Mouse (Mus musculus): ENCODE measurements around the gene Dusp5. TPM values are rescaled to one million over a fixed set of nuclear protein-coding genes. Genes with fewer than 3 reads are reported as not detected.
"Not testable (repeated sequence)": the region's sequence is repeated elsewhere in the genome, so short reads cannot be mapped to it uniquely, and the experiment has no call there.

Dusp5 gene
- polyA plus RNA-seq, 1 experiment from 2014 or later, result 6.4 TPM

GRCm38 (mm10) chr19:53574131-53574530 lies 45.2 kb downstream of the Dusp5 start:
- H3K36me3 ChIP-seq, result no peaks in the 10 kb centered on the region
- peak; percentile 21 for DNase-seq (ENCODE audit: low spot score)
- WGBS, result 61% methylated on average over 8 of the region's 8 CpGs
- no peaks in the 10 kb centered on the region for H3K27me3 ChIP-seq (ENCODE audit: low read depth, poor library complexity, severe bottlenecking)
- no peaks in the 10 kb centered on the region for H3K9me3 ChIP-seq (replicated peaks)
- no peaks in the 10 kb centered on the region for H3K4me1 ChIP-seq
- H3K4me3 ChIP-seq, result no peak overlapping the region
- H3K27ac ChIP-seq, result no peak overlapping the region

- 88% methylated on average over 7 of the region's 7 CpGs for WGBS
- H3K4me3 ChIP-seq, result no peak overlapping the region
- H3K27ac ChIP-seq, result no peak overlapping the region
- no peaks in the 10 kb centered on the region for H3K4me1 ChIP-seq
- H3K9me3 ChIP-seq (replicated peaks), result no peaks in the 10 kb centered on the region
- peak; percentile 2 for DNase-seq (ENCODE audit: low spot score)
- H3K36me3 ChIP-seq, result no peaks in the 10 kb centered on the region
- no peaks in the 10 kb centered on the region for H3K27me3 ChIP-seq (ENCODE audit: low read depth, poor library complexity, severe bottlenecking)
Observed at GRCm38 (mm10) chr19:53574546-53574945, 45.6 kb downstream of the Dusp5 start.

GRCm38 (mm10) chr19:53575296-53576010 lies 46.5 kb downstream of the Dusp5 start:
- no peaks in the 10 kb centered on the region for H3K27me3 ChIP-seq (ENCODE audit: low read depth, poor library complexity, severe bottlenecking)
- no peaks in the 10 kb centered on the region for H3K36me3 ChIP-seq
- 84% methylated on average over 4 of the region's 4 CpGs for WGBS
- H3K4me3 ChIP-seq, result no peak overlapping the region
- no peaks in the 10 kb centered on the region for H3K4me1 ChIP-seq
- no peak overlapping the region for H3K27ac ChIP-seq
- H3K9me3 ChIP-seq (replicated peaks), result no peaks in the 10 kb centered on the region
- peak; percentile 17 for DNase-seq (ENCODE audit: low spot score)

GRCm38 (mm10) chr19:53576061-53576460 lies 47.2 kb downstream of the Dusp5 start:
- DNase-seq (ENCODE audit: low spot score), result peak; percentile 7
- Histone ChIP-seq H3K27me3 (ENCODE audit: low read depth, poor library complexity, severe bottlenecking) (no peaks in the 10 kb centered on the region), H3K9me3 (replicated peaks) (no peaks in the 10 kb centered on the region), H3K27ac (no peak overlapping the region), H3K4me1 (no peaks in the 10 kb centered on the region), H3K36me3 (no peaks in the 10 kb centered on the region), H3K4me3 (no peak overlapping the region)
- 84% methylated on average over 7 of the region's 7 CpGs for WGBS

GRCm38 (mm10) chr19:53577025-53577800 lies 48.3 kb downstream of the Dusp5 start:
- Histone ChIP-seq H3K4me1 (no peaks in the 10 kb centered on the region), H3K9me3 (replicated peaks) (no peaks in the 10 kb centered on the region), H3K36me3 (no peaks in the 10 kb centered on the region), H3K27me3 (ENCODE audit: low read depth, poor library complexity, severe bottlenecking) (no peaks in the 10 kb centered on the region), H3K4me3 (no peak overlapping the region), H3K27ac (no peak overlapping the region)
- DNase-seq (ENCODE audit: low spot score), result peak; percentile 29
- WGBS, result 72% methylated on average over 11 of the region's 11 CpGs

- no peaks in the 10 kb centered on the region for H3K36me3 ChIP-seq
- 15% methylated on average over 8 of the region's 8 CpGs for WGBS
- H3K9me3 ChIP-seq (replicated peaks), result 0 out of 2 replicates have a peak, but pooled peaks cover under 1% of the 10 kb centered on the region
- DNase-seq (ENCODE audit: low spot score), result peak; percentile 70
- H3K27ac ChIP-seq, result no peak overlapping the region
- no peak overlapping the region for H3K4me3 ChIP-seq
- H3K4me1 ChIP-seq, result no peaks in the 10 kb centered on the region
- no peaks in the 10 kb centered on the region for H3K27me3 ChIP-seq (ENCODE audit: low read depth, poor library complexity, severe bottlenecking)
Observed at GRCm38 (mm10) chr19:53578597-53579252, 49.8 kb downstream of the Dusp5 start.

GRCm38 (mm10) chr19:53580271-53580670 lies 51.4 kb downstream of the Dusp5 start:
- not testable (repeated sequence) for H3K36me3 ChIP-seq; H3K27me3 ChIP-seq (ENCODE audit: low read depth, poor library complexity, severe bottlenecking); H3K4me1 ChIP-seq; H3K27ac ChIP-seq; H3K4me3 ChIP-seq
- H3K9me3 ChIP-seq (replicated peaks), result peaks cover 15% of the 10 kb centered on the region
- 93% methylated on average over 8 of the region's 8 CpGs for WGBS
- peak; percentile 17 for DNase-seq (ENCODE audit: low spot score)

- WGBS, result 96% methylated on average over 3 of the region's 3 CpGs
- not testable (repeated sequence) for DNase-seq (ENCODE audit: low spot score); H3K4me3 ChIP-seq; H3K36me3 ChIP-seq; H3K27ac ChIP-seq; H3K27me3 ChIP-seq (ENCODE audit: low read depth, poor library complexity, severe bottlenecking); H3K4me1 ChIP-seq
- H3K9me3 ChIP-seq (replicated peaks), result peaks cover 19% of the 10 kb centered on the region
Observed at GRCm38 (mm10) chr19:53587686-53588085, 58.8 kb downstream of the Dusp5 start.

GRCm38 (mm10) chr19:53588968-53589367 lies 60.1 kb downstream of the Dusp5 start, which contains the start of gene Nutf2-ps1:
Gene Nutf2-ps1 (minus strand): TSS chr19:53589068.
- H3K4me3 ChIP-seq; H3K4me1 ChIP-seq; H3K27me3 ChIP-seq (ENCODE audit: low read depth, poor library complexity, severe bottlenecking); DNase-seq (ENCODE audit: low spot score); H3K27ac ChIP-seq; H3K36me3 ChIP-seq: not testable (repeated sequence)
- peaks cover 15% of the 10 kb centered on the region for H3K9me3 ChIP-seq (replicated peaks)
- 95% methylated on average over 7 of the region's 7 CpGs for WGBS

Other genes with a start within 250 kb of the Dusp5 start
- 28.6 and 32.4 TPM in 2 replicates for gene Mxi1, start 218.6 kb upstream of the Dusp5 start, polyA plus RNA-seq (2016; fragmentation: Nextera tagmentation; extraction: Ambion mirVana)
- 6.6 TPM in 1 of 2 replicates, not detected in the other for gene Gm10197, start 157.3 kb upstream of the Dusp5 start, polyA plus RNA-seq (2016; fragmentation: Nextera tagmentation; extraction: Ambion mirVana)
- 41.2 and 43.8 TPM in 2 replicates for gene Smndc1, start 138.5 kb upstream of the Dusp5 start, polyA plus RNA-seq (2016; fragmentation: Nextera tagmentation; extraction: Ambion mirVana)
- 549 and 585 TPM in 2 replicates for gene Nutf2-ps1, start 60.0 kb downstream of the Dusp5 start, polyA plus RNA-seq (2016; fragmentation: Nextera tagmentation; extraction: Ambion mirVana)
- 62.4 and 77.0 TPM in 2 replicates for gene Smc3, start 71.3 kb downstream of the Dusp5 start, polyA plus RNA-seq (2016; fragmentation: Nextera tagmentation; extraction: Ambion mirVana)
- 0.73 and 1.9 TPM in 2 replicates for gene Rbm20, start 148.2 kb downstream of the Dusp5 start, polyA plus RNA-seq (2016; fragmentation: Nextera tagmentation; extraction: Ambion mirVana)